Mouse (Mus musculus) urinary bladder, adult 18-20 months (tissue): Measurements from ENCODE around the gene Eef2.
"Not testable (repeated sequence)": the region's sequence is repeated elsewhere in the genome, so short reads cannot be mapped to it uniquely, and the experiment has no call there.

Experiments used
- DNase-seq, 2 experiments: peaks; one replicate each; pipeline ENCODE4 v3.0.0; 2022; ENCODE audit warnings: low spot score in 2 of 2, mixed read lengths in 2 of 2

The Eef2 gene

GRCm38 (mm10) chr10:81146296-81146695 lies 30.1 kb upstream of the Eef2 start:
- no peak for DNase-seq

- no peak for DNase-seq
Observed at GRCm38 (mm10) chr10:81151261-81151660, 25.2 kb upstream of the Eef2 start.

GRCm38 (mm10) chr10:81152609-81153008 lies 23.8 kb upstream of the Eef2 start:
- no peak for DNase-seq

GRCm38 (mm10) chr10:81154313-81154712 lies 22.1 kb upstream of the Eef2 start:
- no peak for DNase-seq

- DNase-seq: no peak
Observed at GRCm38 (mm10) chr10:81154736-81155135, 21.7 kb upstream of the Eef2 start.

GRCm38 (mm10) chr10:81161602-81162317 lies 14.7 kb upstream of the Eef2 start:
- DNase-seq: no peak

- no peak for DNase-seq
Observed at GRCm38 (mm10) chr10:81162318-81162652, 14.1 kb upstream of the Eef2 start.

- no peak for DNase-seq
Observed at GRCm38 (mm10) chr10:81165118-81165517, 11.3 kb upstream of the Eef2 start.

GRCm38 (mm10) chr10:81167200-81168086 lies 9.0 kb upstream of the Eef2 start, which contains the start of gene Pias4:
TSS of gene Pias4 (minus strand) at chr10:81167923.
- peak; percentile 99 to 100 for DNase-seq

- no peak for DNase-seq
Observed at GRCm38 (mm10) chr10:81168087-81168431, 8.4 kb upstream of the Eef2 start.

GRCm38 (mm10) chr10:81168521-81169244 lies 7.7 kb upstream of the Eef2 start:
- peak; percentile 73 to 77 for DNase-seq

GRCm38 (mm10) chr10:81169411-81169900 lies 7.0 kb upstream of the Eef2 start:
- not testable (repeated sequence) for DNase-seq

GRCm38 (mm10) chr10:81173132-81173531 lies 3.3 kb upstream of the Eef2 start:
- peak; percentile 69 to 74 for DNase-seq

GRCm38 (mm10) chr10:81174617-81175344 lies 1.6 kb upstream of the Eef2 start:
- peak; percentile 75 to 82 for DNase-seq

- DNase-seq: not testable (repeated sequence)
Observed at GRCm38 (mm10) chr10:81175345-81175701, 1.1 kb upstream of the Eef2 start.

- DNase-seq: no peak
Observed at GRCm38 (mm10) chr10:81175936-81176465, 430 bp upstream of the Eef2 start.

- DNase-seq: no peak
Observed at GRCm38 (mm10) chr10:81177491-81177925, 1.1 kb downstream of the Eef2 start.

- no peak for DNase-seq
Observed at GRCm38 (mm10) chr10:81177958-81178712, 1.7 kb downstream of the Eef2 start.

GRCm38 (mm10) chr10:81178927-81179326 lies 2.5 kb downstream of the Eef2 start:
- no peak for DNase-seq
